Mouse (Mus musculus): ENCODE measurements at regions not wholly inside any gene's neighbourhood (a gene's known extent, or its start where the extent isn't known, plus 50 kb on each side); places are given as distances from the start of the nearest gene placed in this dataset.

- DNase-seq: peak; percentile 90
Observed at GRCm38 (mm10) chr16:95196622-95197021, 60.7 kb upstream of the Kcnj15 start.

GRCm38 (mm10) chr16:95198795-95199563 is 58.4 kb upstream of the Kcnj15 start:
- no peak for DNase-seq

GRCm38 (mm10) chr16:95202126-95202883 is 55.1 kb upstream of the Kcnj15 start:
- no peak for DNase-seq

GRCm38 (mm10) chr16:95203026-95203425 is 54.3 kb upstream of the Kcnj15 start:
- DNase-seq: no peak

GRCm38 (mm10) chr16:95203790-95204189 is 53.6 kb upstream of the Kcnj15 start:
- DNase-seq: no peak

DNA sequence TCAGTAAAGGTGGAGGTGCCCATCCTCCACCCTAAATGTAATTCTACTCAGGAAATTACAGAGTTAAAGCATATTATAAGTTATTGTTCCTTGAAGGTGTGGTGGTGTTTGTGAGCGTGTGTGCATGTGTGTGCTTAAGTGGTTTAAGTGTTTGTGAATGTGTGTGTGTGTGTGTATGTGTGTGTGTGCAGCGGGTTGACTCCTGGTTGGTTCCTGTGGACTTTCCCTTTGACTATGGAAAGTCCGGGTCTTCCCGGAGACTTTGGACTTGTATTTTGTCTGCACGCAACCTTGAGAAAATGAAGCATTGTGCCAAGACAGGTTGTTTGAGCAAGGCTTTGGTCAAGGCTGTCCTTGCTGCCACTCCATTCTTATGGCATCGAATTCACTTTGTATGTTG is 52.9 kb upstream of the Kcnj15 start:
- no peak for DNase-seq

- DNase-seq: no peak
Observed at GRCm38 (mm10) chr16:95206445-95206844, 50.9 kb upstream of the Kcnj15 start.

DNA sequence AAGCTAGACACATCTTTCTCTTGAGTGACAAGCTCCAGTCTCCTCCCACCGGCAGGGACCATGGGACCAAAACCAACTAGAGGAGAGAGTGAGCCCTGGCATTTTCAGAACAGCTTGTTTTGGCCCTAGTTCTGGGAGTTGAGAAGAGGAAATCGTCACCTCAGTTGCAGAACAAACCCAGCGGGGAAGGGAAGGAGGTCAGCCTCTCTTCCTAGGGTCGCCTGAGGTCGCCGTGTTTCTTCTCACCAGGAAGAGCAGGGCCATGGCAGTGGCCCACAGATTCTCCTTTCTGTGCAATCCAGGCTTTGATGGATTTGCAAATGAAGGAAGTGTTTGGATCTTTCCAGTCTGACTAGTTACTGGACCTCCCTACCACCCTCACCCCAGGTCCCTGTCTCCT is 49.8 kb upstream of the Kcnj15 start:
- no peak for DNase-seq
